ENCODE assay signal across 28 mouse cellular contexts in genomic region chr3:69816547-69816946, GRCm38 (mm10). TPM values are rescaled to one million over a fixed set of nuclear protein-coding genes. Genes with fewer than 3 reads are reported as not detected.
DNase-seq lines count a peak whose midpoint lies in the region; ATAC-seq lines count a peak whose summit lies in the region.
"Had no signal": no experiment of that assay in that cellular context is flagged by ENCODE, and none has a peak within 500 bp of the region (broad histone marks: within the 10 kb centered on the region; RNA-seq: fewer than 3 reads in every experiment).

No protein-coding gene starts in this region.

- no peak for ATAC-seq in hindbrain, embryonic 12.5 days (ENCODE audit: low FRiP score)
- ATAC-seq in CD4-positive, CD25-positive, alpha-beta regulatory T cell, adult 4 months, result no peak
- ATAC-seq: forebrain, embryonic 15.5 days; hindbrain, embryonic 16.5 days; intestine, embryonic 15.5 days had no signal

- no peak overlapping the region for H3K27ac ChIP-seq in hindbrain, embryonic 12.5 days
- H3K27ac ChIP-seq: embryonic facial prominence, embryonic 10.5 days; embryonic facial prominence, embryonic 13.5 days; forebrain, embryonic 12.5 days; forebrain, embryonic 15.5 days; hindbrain, embryonic 13.5 days; intestine, embryonic 15.5 days; kidney, embryonic 15.5 days had no signal

- DNase-seq in cerebellum, adult 11-12 months, result peak; percentile 58
- DNase-seq in cerebellum, adult 11 months, result no peak
- peak; percentile 54 to 68 for DNase-seq in cerebellum, adult 18-20 months
- peak; percentile 86 for DNase-seq in cerebellum, adult 9-10 months
- DNase-seq in cerebellum, postnatal 25 days, result peak; percentile 35 to 47
- no peak for DNase-seq in thymus, postnatal 14 days
- DNase-seq: adrenal gland, adult 2 months; adrenal gland, postnatal 14 days; B cell, adult 2 months; embryo, embryonic 11 days; gastrocnemius, postnatal 10 days; gastrocnemius, postnatal 36 days; heart, postnatal 4 days; kidney, adult 11 months; kidney, adult 8-10 months had no signal

- no peaks in the 10 kb centered on the region for H3K9me3 ChIP-seq in hindbrain, embryonic 12.5 days (replicated peaks)
- H3K9me3 ChIP-seq: embryonic facial prominence, embryonic 10.5 days; embryonic facial prominence, embryonic 13.5 days; forebrain, embryonic 12.5 days; forebrain, embryonic 15.5 days; hindbrain, embryonic 13.5 days; intestine, embryonic 15.5 days; kidney, embryonic 15.5 days had no signal

- WGBS in hindbrain, embryonic 12.5 days, result 84% methylated on average over 2 of the region's 2 CpGs

- H3K4me3 ChIP-seq in hindbrain, embryonic 12.5 days, result no peak overlapping the region
- H3K4me3 ChIP-seq: embryonic facial prominence, embryonic 10.5 days; embryonic facial prominence, embryonic 13.5 days; erythroblast, embryonic 14.5 days; forebrain, embryonic 12.5 days; forebrain, embryonic 15.5 days; hindbrain, embryonic 13.5 days; intestine, embryonic 15.5 days; kidney, embryonic 15.5 days had no signal

- H3K4me1 ChIP-seq in hindbrain, embryonic 12.5 days, result no peaks in the 10 kb centered on the region
- H3K4me1 ChIP-seq: embryonic facial prominence, embryonic 13.5 days; forebrain, embryonic 12.5 days; hindbrain, embryonic 13.5 days; kidney, embryonic 15.5 days had no signal

- H3K27me3 ChIP-seq in hindbrain, embryonic 12.5 days, result no peaks in the 10 kb centered on the region
- H3K27me3 ChIP-seq: embryonic facial prominence, embryonic 13.5 days; forebrain, embryonic 12.5 days; forebrain, embryonic 15.5 days; hindbrain, embryonic 13.5 days; intestine, embryonic 15.5 days; kidney, embryonic 15.5 days had no signal

- no peak overlapping the region for H3K4me2 ChIP-seq in hindbrain, embryonic 12.5 days (replicated peaks)
- H3K4me2 ChIP-seq: embryonic facial prominence, embryonic 13.5 days; forebrain, embryonic 12.5 days; forebrain, embryonic 15.5 days; heart, embryonic 11.5 days; hindbrain, embryonic 13.5 days; intestine, embryonic 15.5 days; kidney, embryonic 15.5 days had no signal

- no peaks in the 10 kb centered on the region for H3K36me3 ChIP-seq in hindbrain, embryonic 12.5 days
- H3K36me3 ChIP-seq: embryonic facial prominence, embryonic 10.5 days; embryonic facial prominence, embryonic 13.5 days; forebrain, embryonic 12.5 days; forebrain, embryonic 15.5 days; hindbrain, embryonic 13.5 days; intestine, embryonic 15.5 days; kidney, embryonic 15.5 days had no signal

- no peak overlapping the region for H3K9ac ChIP-seq in hindbrain, embryonic 12.5 days
- H3K9ac ChIP-seq: embryonic facial prominence, embryonic 13.5 days; forebrain, embryonic 12.5 days; forebrain, embryonic 15.5 days; hindbrain, embryonic 13.5 days; intestine, embryonic 15.5 days; kidney, embryonic 15.5 days had no signal

RNA-seq across cellular contexts. Expression of gene Sptssb, which starts 43.2 kb away (rescaled TPM):
- 0.28 and 1.1 TPM in 2 replicates for polyA plus RNA-seq in hindbrain, embryonic 12.5 days (2016; fragmentation: Nextera tagmentation; extraction: Ambion mirVana)
- not detected for polyA plus RNA-seq in CD4-positive, CD25-positive, alpha-beta regulatory T cell, adult 4 months (2017; shearing (Covaris generic))
- polyA plus RNA-seq: adrenal gland, adult 2 months; erythroblast, embryonic 14.5 days; heart, postnatal 0 days had no signal

Comparison
In these comparisons a context has a peak if more than half of its experiments do, and no peak if none do; other contexts are left out.
1. DNase-seq: peak in cerebellum, adult 11-12 months (single experiment), cerebellum, adult 18-20 months (2 of 2), cerebellum, adult 9-10 months (single experiment) and cerebellum, postnatal 25 days (2 of 2); none in cerebellum, adult 11 months (single experiment) and thymus, postnatal 14 days (single experiment).